Mouse (Mus musculus) liver, embryonic 14.5 days (tissue): ENCODE measurements at regions not wholly inside any gene's neighbourhood (a gene's known extent, or its start where the extent isn't known, plus 50 kb on each side); places are given as distances from the start of the nearest gene placed in this dataset.

Source experiments
- ATAC-seq: fragments of 200-750 bp; cut with Nextera tagmentation; 2 replicates; pipeline ENCODE4 v1.8.0; 2017; ENCODE audit warnings: moderate number of reproducible peaks, mild to moderate bottlenecking, moderate library complexity; ENCODE audit not compliant: insufficient read depth
- DNase-seq, 3 experiments: peaks; one replicate each; pipeline ENCODE4 v3.0.0-alpha.2; 2012 to 2013; ENCODE audit warnings: low read depth in 3 of 3, low spot score in 3 of 3
- H3K27ac ChIP-seq: fragments of 300-500 bp; sonication (generic); 2 replicates; pipeline ENCODE4 v1.5.1; 2014; ENCODE audit warnings: moderate library complexity, mild to moderate bottlenecking, control low read depth, inconsistent platforms
- H3K27me3 ChIP-seq: fragments of 300-500 bp; sonication (generic); 2 replicates; pipeline ENCODE4 v1.6.1; 2014; ENCODE audit warnings: mild to moderate bottlenecking, low read length, moderate library complexity; ENCODE audit not compliant: control insufficient read depth, insufficient read depth
- H3K36me3 ChIP-seq: fragments of 300-500 bp; sonication (generic); replicated peaks from 2 replicates; pipeline ENCODE4 v1.6.1; 2014; ENCODE audit warnings: low read depth; ENCODE audit not compliant: control insufficient read depth, insufficient read depth
- H3K4me1 ChIP-seq, 2 experiments: fragments of 200-500 bp in 1 of 2; fragments of 300-500 bp in 1 of 2; sonication (generic) in 1 of 2; replicated peaks; 2 replicates each; pipeline ENCODE4 v1.6.1; 2012 to 2014; ENCODE audit warnings: antibody characterized with exemption in 1 of 2, inconsistent platforms in 1 of 2, low read length in 1 of 2; ENCODE audit not compliant: control insufficient read depth in 2 of 2, insufficient read depth in 2 of 2
- H3K4me2 ChIP-seq: fragments of 300-500 bp; sonication (generic); 2 replicates; pipeline ENCODE4 v1.6.1; 2014; ENCODE audit warnings: low read depth, mild to moderate bottlenecking, control low read depth, moderate library complexity
- H3K4me3 ChIP-seq, 2 experiments: fragments of 200-500 bp in 1 of 2; fragments of 300-500 bp in 1 of 2; sonication (generic) in 1 of 2; 2 replicates each; pipeline ENCODE4 v1.5.1; 2012 to 2014; ENCODE audit warnings: low read depth in 2 of 2, low read length in 2 of 2, mild to moderate bottlenecking in 2 of 2, control low read depth in 1 of 2, inconsistent platforms in 1 of 2, moderate library complexity in 1 of 2; ENCODE audit not compliant: insufficient read depth in 1 of 2
- H3K9ac ChIP-seq: fragments of 300-500 bp; sonication (generic); replicated peaks from 2 replicates; pipeline ENCODE4 v1.6.1; 2014; ENCODE audit warnings: mild to moderate bottlenecking, control low read depth, moderate library complexity
- H3K9me3 ChIP-seq: fragments of 300-500 bp; sonication (generic); 2 replicates; pipeline ENCODE4 v1.6.1; 2016; ENCODE audit warnings: low read length, mixed read lengths; ENCODE audit not compliant: control insufficient read depth
- CTCF ChIP-seq: IDR thresholded peaks from 2 replicates; pipeline ENCODE4 v1.5.1; 2016; ENCODE audit warnings: antibody characterized with exemption, low read depth, control low read depth
- EP300 ChIP-seq: IDR thresholded peaks from 2 replicates; pipeline ENCODE4 v1.6.1; 2016; ENCODE audit warnings: antibody characterized with exemption, low read depth
- WGBS: fragments of 180-500 bp; shearing (Covaris S2); extraction: QIAGEN DNeasy Blood & Tissue Kit; methylation state at CpG from one replicate; pipeline ENCODE4 v1.1.7; 2014; ENCODE audit not compliant: insufficient replicate concordance; 5-methylcytosine and 5-hydroxymethylcytosine counted together

GRCm38 (mm10) chr4:89514981-89515380, 164.3 kb upstream of the Dmrta1 start:
- Histone ChIP-seq H3K4me3 (no peak overlapping the region), H3K9ac (no peak overlapping the region), H3K36me3 (no peaks in the 10 kb centered on the region), H3K27ac (no peak overlapping the region), H3K9me3 (no peaks in the 10 kb centered on the region), H3K4me2 (no peak overlapping the region), H3K4me1 (peaks cover 8 to 12% of the 10 kb centered on the region in 2 experiments), H3K27me3 (no peaks in the 10 kb centered on the region)
- TF ChIP-seq EP300 (no peak), CTCF (no peak)
- ATAC-seq (no peak), DNase-seq (no peak)
- WGBS, result 49% methylated on average over 7 of the region's 7 CpGs

- H3K9ac ChIP-seq, result no peak overlapping the region
These were observed 168.6 kb upstream of the Dmrta1 start for GRCm38 (mm10) chr4:89510593-89510992.

GRCm38 (mm10) chr4:89509655-89510391, 169.4 kb upstream of the Dmrta1 start:
- 33% methylated on average over 13 of the region's 13 CpGs for WGBS
- Histone ChIP-seq H3K4me1 (peaks cover 8 to 25% of the 10 kb centered on the region in 2 experiments), H3K4me2 (peak overlapping the region; percentile 44), H3K27ac (peak overlapping the region; percentile 53), H3K9me3 (no peaks in the 10 kb centered on the region), H3K27me3 (no peaks in the 10 kb centered on the region), H3K36me3 (no peaks in the 10 kb centered on the region), H3K4me3 (no peak overlapping the region), H3K9ac (no peak overlapping the region)
- DNase-seq (peak; percentile 70 to 74 (median 74)), ATAC-seq (peak; percentile 97)
- TF ChIP-seq CTCF, result no peak
- TF ChIP-seq EP300, result peak; percentile 96

More at GRCm38 (mm10) chr4:89510593-89510992, 168.6 kb upstream of the Dmrta1 start:
- Histone ChIP-seq H3K4me1 (peaks cover 8 to 25% of the 10 kb centered on the region in 2 experiments), H3K4me3 (no peak overlapping the region), H3K4me2 (peak overlapping the region; percentile 44), H3K9me3 (no peaks in the 10 kb centered on the region), H3K36me3 (no peaks in the 10 kb centered on the region), H3K27me3 (no peaks in the 10 kb centered on the region), H3K27ac (peak overlapping the region; percentile 53)
- DNase-seq (no peak), ATAC-seq (0 out of 2 replicates have a peak, but pooled peaks have one; percentile 15)
- TF ChIP-seq CTCF, result no peak
- TF ChIP-seq EP300, result no peak
- 70% methylated on average over 5 of the region's 5 CpGs for WGBS

GRCm38 (mm10) chr4:89508103-89508763, 171.0 kb upstream of the Dmrta1 start:
- TF ChIP-seq CTCF (no peak), EP300 (no peak)
- no peak for DNase-seq
- no peak for ATAC-seq
- Histone ChIP-seq H3K9me3 (no peaks in the 10 kb centered on the region), H3K9ac (no peak overlapping the region), H3K27ac (no peak overlapping the region), H3K4me2 (no peak overlapping the region), H3K27me3 (no peaks in the 10 kb centered on the region), H3K36me3 (no peaks in the 10 kb centered on the region), H3K4me1 (peaks cover 11 to 28% of the 10 kb centered on the region in 2 experiments), H3K4me3 (no peak overlapping the region)
- 36% methylated on average over 6 of the region's 6 CpGs for WGBS

GRCm38 (mm10) chr4:89505368-89505819, 173.8 kb upstream of the Dmrta1 start:
- no peak overlapping the region for H3K27ac ChIP-seq
- TF ChIP-seq CTCF, result no peak
- H3K4me1 ChIP-seq, result peaks cover 4 to 24% of the 10 kb centered on the region in 2 experiments
- no peak overlapping the region for H3K4me2 ChIP-seq
- DNase-seq (no peak), ATAC-seq (no peak)
- H3K9ac ChIP-seq, result no peak overlapping the region
- H3K36me3 ChIP-seq, result no peaks in the 10 kb centered on the region
- WGBS, result 31% methylated on average over 6 of the region's 6 CpGs
- H3K27me3 ChIP-seq, result no peaks in the 10 kb centered on the region
- H3K4me3 ChIP-seq, result no peak overlapping the region
- H3K9me3 ChIP-seq, result no peaks in the 10 kb centered on the region
